Mouse (Mus musculus): ENCODE measurements at regions not wholly inside any gene's neighbourhood (a gene's known extent, or its start where the extent isn't known, plus 50 kb on each side); places are given as distances from the start of the nearest gene placed in this dataset.

DNA sequence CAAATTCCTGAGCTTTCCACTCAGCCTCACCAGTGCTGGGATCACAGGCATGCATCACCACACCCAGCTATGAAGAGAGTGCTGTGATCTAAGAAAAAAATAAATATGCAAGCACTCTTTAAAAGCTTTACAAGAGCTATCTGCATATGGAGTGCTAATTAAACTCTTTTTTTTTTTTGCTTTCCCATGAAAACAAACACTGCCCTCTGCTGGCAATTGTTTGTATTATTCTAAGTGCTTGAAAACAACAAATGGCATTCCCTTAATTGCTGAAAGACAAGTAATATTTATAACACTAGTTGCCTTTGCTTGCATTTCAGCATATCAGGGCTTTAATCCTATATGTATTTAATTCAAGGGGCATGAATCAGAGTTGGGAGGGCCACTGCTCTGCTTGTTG lies 91.8 kb downstream of the 5730507C01Rik start:
- DNase-seq, result peak; percentile 1

DNA sequence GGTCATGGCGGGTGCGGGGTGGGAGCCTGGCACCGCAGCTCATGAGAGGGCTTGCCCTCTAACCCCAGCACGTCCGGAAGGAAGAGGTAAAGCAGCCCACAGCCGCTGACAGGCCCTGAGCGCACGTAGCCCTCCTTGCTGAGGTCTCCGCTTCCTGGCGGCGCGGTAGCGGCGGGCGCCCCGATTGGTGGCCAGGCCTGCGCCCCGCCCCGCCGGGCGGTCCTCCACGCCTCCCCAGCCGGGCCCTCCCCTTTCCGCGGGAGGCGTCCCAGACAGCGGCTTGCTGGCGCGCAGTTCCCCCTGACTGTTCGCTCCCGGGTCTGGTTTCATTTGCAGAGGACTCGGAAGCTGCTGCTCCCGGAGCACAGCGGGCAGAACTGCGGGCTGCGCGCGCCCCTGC lies 95.5 kb downstream of the 5730507C01Rik start:
- DNase-seq, result peak; percentile 59

DNA sequence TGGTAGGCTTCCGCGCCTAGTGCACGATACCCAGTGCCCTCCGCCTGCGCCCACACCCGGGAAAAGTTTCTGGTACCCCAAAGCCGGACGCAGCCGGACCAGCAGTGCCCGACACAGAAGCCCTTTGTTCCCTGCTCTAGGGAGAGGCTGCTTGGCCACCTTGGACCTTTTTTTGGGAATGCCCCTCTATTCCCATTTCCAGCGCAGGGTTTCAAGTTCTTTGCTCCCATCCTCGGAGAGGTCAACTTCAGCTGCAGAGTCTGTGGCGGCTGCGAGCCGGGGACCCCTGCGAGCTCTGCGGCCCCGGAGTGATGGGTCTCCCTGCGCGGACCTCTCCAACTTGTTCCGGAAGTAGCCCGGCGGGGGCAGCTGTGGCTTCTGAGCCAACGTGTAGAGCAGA lies 96.3 kb downstream of the 5730507C01Rik start:
- DNase-seq, result peak; percentile 1
